Mouse (Mus musculus) CD4-positive, CD25-positive, alpha-beta regulatory T cell, adult 2 months (primary cell): ENCODE measurements around the gene Ccdc9.

Experiments used
- DNase-seq: peaks from one replicate; pipeline ENCODE4 v3.0.0-alpha.2; 2012; ENCODE audit warnings: low read depth, low spot score

Ccdc9 gene

DNA sequence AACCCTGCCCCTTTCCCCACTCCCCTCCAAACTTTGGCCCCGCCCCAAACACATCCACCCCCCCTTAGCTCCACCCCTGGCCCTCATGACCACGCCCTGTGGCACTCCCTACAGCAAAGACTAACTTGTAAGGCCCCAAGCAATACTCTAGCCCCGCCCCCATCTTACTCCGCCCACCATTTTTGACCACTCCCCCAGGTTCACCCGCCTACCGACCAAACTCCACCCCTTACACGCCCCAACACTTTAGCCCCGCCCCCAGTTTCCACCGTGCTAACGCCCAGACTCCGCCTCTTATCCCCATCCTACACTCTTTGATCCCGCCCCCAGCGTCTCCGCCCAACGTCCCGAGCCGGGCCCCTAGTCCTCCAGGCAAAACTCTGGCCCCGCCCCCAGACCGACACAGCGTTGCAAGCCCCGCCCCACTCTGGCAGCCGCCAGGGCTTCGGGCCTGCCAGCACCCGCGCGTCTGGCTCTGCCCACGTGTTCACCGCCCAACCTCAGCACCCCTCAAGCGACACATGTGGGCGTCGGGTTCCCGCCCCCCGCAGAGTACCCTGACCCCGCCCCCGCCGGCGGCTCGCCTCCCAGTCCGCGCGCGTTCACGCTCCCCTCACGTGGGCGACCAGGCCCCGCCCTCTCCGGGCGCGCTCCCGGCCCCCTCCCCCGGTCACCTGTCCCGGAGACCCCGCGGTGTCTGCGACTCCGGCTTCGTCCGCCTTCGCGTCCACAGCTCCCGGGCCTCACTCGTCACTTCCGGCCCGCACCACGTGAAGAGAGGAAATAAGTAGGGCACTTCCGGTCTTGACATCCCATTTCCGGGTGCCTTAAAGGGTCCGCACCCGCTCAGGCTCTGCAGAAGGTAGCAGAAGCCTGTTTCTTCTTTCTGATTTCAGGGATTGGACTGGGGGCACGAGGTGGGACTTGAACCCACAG, at the start of gene Ccdc9:
Gene Ccdc9, minus strand, starts transcription at position 770 of the 936 bp plus-strand sequence.
- peak; percentile 98 for DNase-seq

DNA sequence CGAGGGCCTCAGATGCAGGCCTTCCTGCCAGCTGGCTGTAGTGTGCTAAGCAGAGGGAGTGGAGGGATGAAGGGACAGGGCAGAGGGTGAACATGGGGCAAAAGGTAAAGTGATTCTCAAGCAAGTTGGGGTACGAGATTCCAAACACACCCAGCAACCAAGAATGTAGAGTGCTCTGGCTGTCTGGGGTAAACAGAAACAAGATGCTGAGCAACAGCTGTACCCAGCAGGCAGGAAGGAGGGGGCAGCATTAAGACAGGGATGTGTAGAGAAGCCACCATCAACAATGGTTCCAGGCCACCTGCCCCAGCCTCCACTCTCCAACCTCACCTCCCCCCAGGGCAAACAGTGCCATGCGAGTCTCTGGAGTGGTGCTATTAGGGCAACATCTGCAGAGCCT, 42.6 kb upstream of the Ccdc9 start:
- no peak for DNase-seq

DNA sequence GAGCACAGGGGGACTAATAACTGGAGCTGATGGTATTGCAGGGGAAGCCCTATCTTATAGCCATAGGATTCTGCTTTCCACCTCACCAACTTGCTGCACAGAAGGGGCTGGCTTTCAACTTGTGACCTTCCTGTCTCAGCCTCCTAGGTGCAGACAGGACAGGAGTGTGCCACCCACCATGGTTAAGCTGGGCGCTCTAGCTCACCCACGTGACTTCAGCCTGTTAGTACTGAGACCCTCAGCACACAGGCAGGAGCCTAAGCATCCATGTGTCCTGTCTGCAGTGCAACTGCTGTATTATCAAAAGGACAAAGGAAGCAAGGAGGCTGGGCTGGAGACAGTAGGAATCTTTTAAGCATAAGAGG, 40.0 kb upstream of the Ccdc9 start:
- no peak for DNase-seq

DNA sequence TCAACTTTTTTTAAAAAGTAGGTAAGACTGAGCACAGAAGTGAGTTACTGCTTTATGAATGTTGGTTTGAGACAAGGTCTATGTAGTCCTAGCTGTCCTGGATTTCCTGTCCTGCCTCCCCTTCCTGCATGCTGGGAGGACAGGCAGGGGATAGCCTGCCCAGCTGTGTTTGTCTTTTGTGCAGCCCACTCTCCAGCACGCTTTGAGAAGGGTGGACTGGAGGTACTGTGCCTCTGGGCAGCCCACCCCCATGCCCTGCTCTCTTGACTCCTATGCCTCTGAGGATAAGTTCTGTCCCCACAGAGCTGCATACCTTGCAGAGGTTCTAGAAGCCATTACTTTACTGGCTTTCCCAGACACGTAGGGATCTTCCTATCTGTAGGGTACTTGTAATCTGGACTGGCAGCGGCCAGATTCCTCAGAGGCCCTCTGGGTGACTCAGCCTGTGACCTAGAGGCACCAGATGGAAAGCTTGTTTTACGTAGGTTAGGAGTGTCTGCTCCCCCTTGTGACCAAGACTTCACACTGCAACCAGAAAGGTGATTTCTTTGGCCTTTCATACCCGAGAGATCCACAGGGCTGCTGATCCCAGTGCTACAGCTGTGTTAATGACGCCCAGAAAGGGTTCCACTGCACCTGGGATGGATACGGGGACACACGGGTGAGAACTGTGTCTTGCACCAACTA, 39.5 kb upstream of the Ccdc9 start:
- DNase-seq, result peak; percentile 86

DNA sequence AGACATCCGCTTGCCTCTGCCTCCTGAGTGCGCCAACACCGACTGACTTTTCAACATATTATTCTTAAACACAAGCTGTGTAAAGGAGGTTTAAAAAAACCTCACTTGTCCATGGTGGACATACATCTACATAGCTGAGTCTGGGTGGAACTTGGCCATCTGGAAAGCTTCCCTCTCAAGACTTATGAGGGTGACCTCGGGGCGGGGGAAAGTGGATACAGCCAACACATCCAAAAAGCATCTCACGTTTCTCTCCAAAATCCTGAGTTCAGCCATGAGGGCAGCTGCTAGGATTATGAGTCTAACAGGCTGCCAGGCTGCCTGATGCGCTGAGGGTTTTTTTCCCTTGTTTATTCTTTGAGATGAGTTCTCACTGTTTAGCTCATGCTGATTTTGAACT, 38.1 kb upstream of the Ccdc9 start:
- no peak for DNase-seq

DNA sequence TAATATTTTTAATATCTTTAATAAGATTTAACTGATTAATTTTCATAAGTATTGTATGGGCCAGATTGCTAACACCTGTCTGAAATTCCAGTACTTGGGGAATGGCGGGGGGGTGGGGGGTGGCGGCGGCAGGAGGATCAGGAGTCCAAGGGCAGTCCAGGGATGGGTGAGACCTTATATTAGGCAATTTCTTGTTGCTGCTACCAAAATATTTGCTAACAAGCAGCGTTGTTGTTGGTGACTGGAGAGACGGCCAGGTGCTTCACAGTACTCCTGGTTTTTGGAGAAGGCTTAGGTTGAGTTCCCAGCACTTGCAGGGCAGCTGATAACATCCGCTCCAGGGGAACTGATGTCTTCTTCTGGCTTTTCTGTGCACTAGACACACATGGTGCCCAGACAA, 33.9 kb upstream of the Ccdc9 start:
- DNase-seq, result no peak

DNA sequence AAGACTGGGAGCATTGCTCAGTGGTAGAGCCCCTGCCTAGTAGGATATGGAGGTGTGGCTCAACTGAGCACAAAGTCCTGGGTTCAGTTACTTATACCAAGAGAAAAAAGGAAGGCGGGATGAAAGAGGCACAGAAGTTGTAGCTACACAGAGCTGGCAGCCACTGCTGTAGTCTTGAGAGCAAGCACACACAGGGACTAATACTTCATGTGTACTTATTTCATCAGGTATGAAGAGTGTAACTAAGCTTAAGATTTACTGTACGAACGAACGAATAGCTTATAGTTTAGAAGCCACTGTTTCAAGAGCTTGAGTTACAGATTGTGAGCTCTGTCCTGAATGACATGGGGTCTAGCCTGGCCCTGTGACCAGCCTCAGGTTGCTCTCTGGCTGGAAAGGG, 32.6 kb upstream of the Ccdc9 start:
- DNase-seq, result no peak

DNA sequence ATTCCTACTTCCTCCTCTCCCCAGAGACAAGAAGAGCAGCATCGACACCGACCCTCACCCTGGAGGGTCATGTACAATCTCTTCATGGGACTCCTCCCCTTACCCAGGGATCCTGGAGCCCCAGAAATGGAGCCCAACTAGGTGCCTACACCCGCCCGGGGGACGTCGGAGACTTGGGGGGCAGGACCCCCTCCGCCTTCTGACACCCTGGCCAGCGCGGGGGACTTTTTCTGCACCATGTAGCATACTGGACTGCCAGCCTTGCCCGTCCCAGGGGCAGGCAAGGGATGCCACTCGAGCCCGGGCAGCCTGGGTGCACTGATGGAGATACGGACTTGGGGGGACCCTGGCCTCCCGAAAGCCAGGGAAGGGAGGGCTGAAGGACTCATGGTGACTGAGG, 30.5 kb upstream of the Ccdc9 start:
- no peak for DNase-seq

DNA sequence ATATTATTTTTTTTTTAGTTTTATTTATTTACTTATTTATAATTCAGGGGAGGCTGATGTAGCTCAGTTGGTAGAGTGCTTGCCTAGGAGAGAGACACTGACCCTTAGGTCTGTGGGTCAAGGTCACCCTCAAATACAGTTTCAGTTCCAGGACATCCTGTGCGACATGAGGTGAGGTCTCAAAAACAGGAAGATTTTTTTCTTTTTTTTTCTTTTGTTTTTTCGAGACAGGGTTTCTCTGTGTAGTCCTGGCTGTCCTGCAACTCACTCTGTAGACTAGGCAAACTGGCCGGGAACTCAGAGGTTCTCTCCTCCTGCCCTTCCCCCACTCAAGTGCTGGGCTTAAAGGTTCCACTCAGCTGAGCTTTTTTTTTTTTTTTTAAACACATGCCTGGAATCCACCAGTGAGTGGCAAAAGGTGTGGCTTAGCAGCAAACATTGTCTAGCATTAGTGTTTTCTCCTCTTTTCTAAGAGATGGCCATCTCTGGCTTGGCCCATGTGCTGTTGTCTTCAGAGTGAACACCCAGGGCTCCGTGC, 28.7 kb upstream of the Ccdc9 start:
- DNase-seq, result no peak

DNA sequence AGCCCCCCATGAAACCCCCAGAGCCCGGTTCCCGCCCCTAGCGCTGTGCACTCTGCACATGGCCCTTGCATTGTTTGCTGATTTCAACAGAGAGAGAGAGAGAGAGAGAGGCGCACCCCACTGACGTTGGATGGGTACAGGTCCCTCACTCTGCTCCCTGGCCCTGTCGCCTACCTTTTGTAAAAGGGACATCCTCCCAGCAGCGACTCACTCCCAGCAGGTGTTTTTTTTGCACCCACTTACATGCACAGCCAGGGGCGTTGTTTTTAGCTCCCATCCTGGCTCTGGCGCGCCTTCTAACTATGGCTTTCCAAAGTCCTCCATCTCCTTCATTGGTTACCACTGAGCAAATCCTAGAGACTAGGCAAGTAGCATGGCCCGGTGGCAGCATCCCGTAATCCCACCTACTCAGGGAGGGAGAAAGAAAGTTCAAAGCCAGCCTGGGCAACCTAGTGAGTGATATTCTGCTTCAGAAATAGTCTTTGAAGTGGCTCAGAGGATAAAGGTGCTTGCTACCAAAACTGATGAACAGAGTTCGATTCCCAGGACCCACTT, 27.7 kb upstream of the Ccdc9 start:
- DNase-seq, result no peak

DNA sequence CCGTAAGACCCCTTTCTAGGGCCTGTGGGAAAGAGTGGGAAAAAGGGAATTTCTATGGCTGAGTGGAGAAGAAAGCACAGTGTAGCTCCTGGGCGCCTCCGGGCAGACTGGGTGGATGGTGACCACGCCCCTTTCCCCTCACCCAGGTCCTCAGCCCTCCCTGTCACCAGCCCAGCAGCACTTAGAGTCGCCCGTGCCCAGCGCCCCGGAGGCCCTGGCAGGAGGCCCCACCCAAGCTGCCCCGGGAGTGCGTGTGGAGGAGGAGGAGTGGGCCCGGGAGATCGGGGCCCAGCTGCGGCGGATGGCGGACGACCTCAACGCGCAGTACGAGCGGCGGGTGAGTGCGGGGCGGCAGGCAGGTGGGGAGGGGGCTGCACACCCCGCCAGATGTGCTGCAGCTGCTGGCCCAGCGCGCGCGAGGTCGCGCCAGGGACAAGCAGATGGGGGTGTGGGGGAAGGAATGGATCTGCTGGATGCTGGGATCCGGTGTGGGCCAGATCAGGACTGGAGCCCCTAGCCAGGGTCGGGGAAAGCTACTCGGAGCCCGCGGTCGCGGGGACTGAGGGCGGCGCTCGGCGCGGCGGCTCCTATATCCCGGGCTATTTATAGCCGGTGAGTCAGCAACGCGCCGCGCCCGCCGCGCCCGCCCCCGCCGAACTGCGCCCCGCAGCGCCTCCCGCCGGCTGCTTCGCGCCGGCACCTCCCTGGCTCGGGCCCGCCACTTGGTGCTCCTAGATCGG, 27.1 kb upstream of the Ccdc9 start:
- peak; percentile 89 for DNase-seq

DNA sequence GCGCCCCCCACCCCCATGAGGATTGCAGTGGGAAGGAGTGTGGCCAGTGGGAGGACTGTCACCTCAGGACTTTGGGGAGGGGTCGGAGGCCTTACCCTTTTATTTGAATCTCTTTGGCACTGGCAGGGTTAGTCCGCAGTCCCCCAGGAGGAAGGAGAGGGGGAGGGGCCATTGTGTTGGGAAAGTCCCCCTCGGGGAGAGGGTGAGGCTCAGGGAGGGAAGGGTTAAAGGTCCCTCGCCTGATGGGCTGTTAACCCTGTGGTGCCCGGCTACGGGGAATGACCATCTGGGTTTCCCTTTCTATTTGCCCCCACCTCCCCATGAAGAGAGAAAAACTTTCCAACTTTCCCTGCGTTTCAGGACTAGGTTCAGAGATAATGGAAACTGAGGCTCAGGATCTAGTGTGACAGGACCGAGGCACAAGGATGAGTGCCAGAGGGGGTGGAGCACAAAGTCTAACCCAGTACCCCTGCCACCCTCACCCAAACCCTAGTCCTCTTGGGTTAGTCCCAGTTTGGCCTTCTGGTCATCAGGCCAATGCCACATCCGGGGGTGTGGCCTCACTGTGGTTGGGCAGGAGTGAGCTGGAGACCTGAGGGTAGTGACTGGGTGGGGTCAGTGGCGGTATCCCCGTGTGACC, 26.2 kb upstream of the Ccdc9 start:
- DNase-seq, result peak; percentile 71

DNA sequence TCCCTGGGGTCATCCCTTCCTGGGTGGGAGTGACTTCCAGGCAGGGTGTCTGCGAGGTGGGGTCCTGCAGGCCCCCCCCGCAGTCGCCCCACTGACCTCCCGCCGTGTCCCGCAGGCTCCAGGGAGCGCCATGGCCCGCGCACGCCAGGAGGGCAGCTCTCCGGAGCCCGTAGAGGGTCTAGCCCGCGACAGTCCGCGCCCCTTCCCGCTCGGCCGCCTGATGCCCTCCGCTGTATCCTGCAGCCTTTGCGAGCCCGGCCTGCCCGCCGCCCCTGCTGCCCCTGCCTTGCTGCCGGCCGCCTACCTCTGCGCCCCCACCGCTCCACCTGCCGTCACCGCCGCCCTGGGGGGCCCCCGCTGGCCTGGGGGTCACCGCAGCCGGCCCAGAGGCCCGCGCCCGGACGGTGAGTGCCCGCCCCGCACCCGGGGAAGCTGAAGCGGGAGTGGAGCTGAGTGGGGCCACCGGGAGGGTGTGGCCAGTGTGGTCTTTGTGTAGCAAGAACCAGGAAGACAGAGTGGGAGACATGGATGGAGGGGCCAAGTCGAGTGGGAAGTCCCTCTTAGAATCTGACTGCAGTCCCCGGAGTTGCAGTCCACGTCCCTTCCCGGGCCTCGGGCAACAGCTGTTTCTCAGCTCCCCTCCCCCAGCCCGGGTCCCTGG, 25.5 kb upstream of the Ccdc9 start:
- DNase-seq, result peak; percentile 44

DNA sequence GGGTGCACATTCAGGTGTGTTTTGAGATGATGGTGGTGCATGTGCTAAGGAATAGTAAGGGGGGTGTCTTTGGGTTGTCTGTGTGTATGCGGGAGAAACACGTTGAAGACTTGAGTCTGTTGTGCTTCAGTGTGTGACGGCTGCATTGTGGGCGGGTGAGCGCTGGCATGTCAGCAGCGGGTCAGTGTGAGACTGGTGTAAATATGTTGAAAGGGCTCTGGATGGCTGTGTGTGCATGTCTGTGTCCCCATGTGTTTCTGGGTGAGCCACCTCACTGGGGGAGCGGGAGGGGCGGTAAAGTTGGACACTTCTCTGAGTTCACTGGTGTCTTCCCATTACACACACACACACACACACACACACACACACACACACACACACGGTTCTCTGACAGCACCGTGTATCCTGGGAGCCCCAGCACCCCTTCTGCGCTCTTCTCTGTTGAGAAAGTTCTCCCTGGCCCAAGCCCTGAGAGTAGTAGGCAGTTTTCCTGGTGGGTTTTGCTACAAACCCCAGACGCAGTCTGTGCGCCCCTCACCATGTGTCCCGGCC, 24.9 kb upstream of the Ccdc9 start:
- DNase-seq, result peak; percentile 75

DNA sequence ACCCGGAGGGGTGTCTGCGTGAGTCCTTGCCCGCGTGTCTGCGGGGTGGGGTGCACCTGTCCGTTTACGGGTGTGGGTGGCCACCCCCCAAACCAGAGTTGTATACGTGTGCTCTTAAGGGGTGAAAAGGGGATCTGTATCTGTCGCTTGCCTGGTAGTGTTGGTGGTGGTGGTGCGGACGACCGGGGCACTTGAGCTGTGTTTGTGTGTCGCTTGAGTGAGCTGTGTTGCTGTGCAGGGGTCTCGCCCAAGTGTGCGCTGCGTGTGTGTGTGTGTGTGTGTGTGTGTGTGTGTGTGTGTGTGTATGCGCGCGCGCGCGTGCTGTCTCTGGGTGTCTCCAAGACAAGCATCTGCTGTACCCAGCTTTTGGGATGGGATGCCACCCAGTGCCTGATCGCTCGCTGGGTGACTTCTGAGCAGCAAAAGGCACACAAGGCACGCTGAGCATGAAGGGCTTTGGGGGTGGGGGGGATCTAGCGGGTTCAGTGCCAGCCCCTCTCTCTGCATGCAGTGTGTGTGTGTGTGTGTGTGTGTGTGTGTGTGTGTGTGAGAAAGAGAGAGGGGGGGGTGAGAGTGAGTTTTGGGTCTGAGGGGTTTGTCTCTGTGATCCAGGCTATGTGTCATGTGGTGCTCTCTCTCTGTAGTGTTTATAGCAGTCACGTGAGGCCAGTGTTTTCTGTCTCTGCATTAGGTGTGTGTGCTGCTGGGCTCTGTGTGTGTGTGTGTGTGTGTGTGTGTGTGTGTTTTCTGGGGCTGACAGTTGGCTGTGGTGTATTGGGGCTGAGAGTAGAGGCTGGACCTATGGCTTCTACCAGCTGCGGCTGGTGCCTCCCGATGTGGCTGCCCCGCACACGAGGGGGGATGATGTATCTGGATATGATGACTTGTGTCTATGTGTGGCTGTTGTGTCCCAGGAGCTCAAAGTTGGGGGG, 24.2 kb upstream of the Ccdc9 start:
- peak; percentile 80 for DNase-seq

DNA sequence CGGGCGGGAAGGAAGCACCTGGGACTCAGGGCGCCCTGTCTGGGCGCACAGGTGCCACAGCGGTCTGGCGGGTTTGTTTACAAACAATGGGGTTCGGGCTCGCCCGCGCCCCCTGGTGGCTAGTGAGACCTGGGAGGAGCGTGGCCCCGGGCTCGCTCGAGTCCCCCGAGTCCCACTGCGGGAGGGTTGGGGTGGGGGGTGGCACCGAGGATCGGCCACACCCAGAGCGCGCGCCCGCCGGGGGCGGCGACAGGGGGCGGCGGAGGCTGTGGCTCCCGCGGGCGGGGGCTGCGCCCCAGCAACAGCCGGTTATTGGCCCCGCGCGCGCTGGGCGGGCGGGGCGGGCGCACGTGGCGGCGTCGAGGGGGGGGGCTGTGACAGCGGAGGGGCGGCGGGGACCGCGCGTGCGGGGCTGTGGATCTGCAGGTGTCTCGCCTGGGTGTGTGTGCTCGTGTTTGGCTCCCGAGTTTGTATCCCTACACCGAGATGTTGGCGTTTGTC, 23.5 kb upstream of the Ccdc9 start:
- peak; percentile 95 for DNase-seq

DNA sequence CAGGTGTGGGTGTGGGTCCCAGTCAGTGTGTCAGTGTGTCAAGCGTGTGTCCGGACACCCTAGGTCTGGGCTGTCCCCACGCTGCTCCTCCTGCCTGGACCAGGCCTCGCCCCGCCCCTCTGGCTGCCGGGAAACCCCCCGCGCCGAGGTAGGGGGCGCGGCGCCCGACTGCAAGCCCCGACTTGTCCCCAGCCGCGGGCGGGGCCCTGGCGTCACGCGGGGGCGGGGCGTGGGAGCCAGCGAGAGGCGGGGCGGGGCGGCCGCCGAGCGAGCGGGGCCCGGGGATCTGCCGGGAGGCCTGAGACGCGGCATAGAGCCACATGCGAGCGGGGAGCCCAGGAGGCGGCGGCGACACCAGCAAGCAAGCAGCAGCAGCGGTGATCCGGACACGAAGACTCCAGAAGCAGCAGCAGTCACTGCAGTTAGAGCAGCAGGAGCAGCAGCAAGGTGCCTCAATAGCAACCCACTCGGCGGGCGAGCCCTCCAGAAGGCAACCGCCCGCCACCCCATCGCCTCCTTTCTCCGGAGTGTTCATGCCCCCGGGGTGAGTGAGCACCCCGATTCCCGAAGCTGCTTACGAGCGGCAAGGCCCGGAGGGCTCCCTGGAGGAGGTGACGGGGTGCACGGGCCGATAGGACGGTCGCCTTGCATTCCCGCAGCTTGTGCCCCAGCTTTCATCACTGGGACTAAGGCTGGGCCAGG, 22.9 kb upstream of the Ccdc9 start:
- peak; percentile 94 for DNase-seq

DNA sequence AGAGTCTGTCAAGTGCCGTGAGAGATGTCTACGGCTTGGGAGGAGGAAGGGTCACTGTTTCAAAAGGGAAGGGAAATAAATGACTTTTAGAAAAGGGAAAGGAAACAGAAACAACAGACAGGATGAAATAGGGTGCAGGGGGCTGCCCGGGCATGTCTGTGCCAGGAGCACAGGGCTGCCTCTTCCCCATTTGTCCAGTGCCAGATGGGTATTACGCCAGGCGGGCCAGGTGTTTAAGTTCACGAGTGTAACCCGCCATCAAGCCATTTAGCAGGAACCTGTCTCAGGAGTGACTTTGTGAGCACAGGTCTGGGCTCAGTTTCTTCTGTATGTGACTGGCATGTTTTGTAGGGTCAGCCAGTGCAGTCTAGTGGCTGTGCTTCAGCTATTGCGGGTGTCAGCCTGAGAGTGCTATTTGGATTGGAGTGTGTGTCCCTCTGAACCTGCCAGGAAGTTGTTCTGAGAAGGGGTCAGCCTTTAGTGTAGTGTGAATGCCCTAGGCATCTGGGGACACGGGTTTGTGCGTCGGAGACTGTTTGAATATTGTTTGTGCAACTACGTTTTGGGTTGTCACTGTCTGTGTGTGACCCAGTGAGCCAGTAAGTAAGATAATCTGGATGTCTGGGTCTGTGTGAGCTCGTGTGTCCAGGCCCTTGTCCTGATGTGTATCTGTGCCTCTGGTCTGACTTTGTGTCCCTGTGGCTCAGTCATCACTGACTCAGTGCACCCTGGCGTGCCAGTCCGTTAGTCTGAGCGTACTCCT, 22.1 kb upstream of the Ccdc9 start:
- peak; percentile 40 for DNase-seq
